Mouse (Mus musculus) right cerebral cortex, postnatal 14 days (tissue): ENCODE measurements around the gene Marcks.
A peak's percentile ranks its signal among the peaks of the same experiment; 100 is the strongest.

ENCODE experiments used
- DNase-seq: peaks from one replicate; pipeline ENCODE4 v3.0.0; 2022

The Marcks gene

GRCm38 (mm10) chr10:37138778-37139442 lies at the start of gene Marcks:
Gene Marcks (minus strand): TSS chr10:37138920.
- DNase-seq, result peak; percentile 86

GRCm38 (mm10) chr10:37177071-37177470 lies 38.4 kb upstream of the Marcks start:
- DNase-seq, result no peak

- no peak for DNase-seq
Measured at GRCm38 (mm10) chr10:37172416-37172950, 33.8 kb upstream of the Marcks start.

- DNase-seq, result no peak
Measured at GRCm38 (mm10) chr10:37171711-37172415, 33.1 kb upstream of the Marcks start.

GRCm38 (mm10) chr10:37170878-37171277 lies 32.2 kb upstream of the Marcks start:
- no peak for DNase-seq

- no peak for DNase-seq
Measured at GRCm38 (mm10) chr10:37170466-37170865, 31.7 kb upstream of the Marcks start.

- DNase-seq, result no peak
Measured at GRCm38 (mm10) chr10:37167527-37167926, 28.8 kb upstream of the Marcks start.

- no peak for DNase-seq
Measured at GRCm38 (mm10) chr10:37159731-37160130, 21.0 kb upstream of the Marcks start.

GRCm38 (mm10) chr10:37157156-37157555 lies 18.4 kb upstream of the Marcks start:
- no peak for DNase-seq

GRCm38 (mm10) chr10:37155131-37155530 lies 16.4 kb upstream of the Marcks start:
- no peak for DNase-seq

GRCm38 (mm10) chr10:37151539-37152271 lies 13.0 kb upstream of the Marcks start:
- no peak for DNase-seq

- DNase-seq, result no peak
Measured at GRCm38 (mm10) chr10:37148016-37148415, 9.3 kb upstream of the Marcks start.

GRCm38 (mm10) chr10:37145456-37145855 lies 6.7 kb upstream of the Marcks start:
- no peak for DNase-seq

- DNase-seq, result no peak
Measured at GRCm38 (mm10) chr10:37141621-37142020, 2.9 kb upstream of the Marcks start.

GRCm38 (mm10) chr10:37140736-37141451 lies 2.2 kb upstream of the Marcks start:
- DNase-seq, result peak; percentile 91

- DNase-seq, result no peak
Measured at GRCm38 (mm10) chr10:37140166-37140735, 1.5 kb upstream of the Marcks start.

- DNase-seq, result no peak
Measured at GRCm38 (mm10) chr10:37139443-37140165, 884 bp upstream of the Marcks start.

- DNase-seq, result peak; percentile 33
Measured at GRCm38 (mm10) chr10:37138311-37138731, 399 bp downstream of the Marcks start.

- DNase-seq, result peak; percentile 60
Measured at GRCm38 (mm10) chr10:37137531-37138310, 999 bp downstream of the Marcks start.

GRCm38 (mm10) chr10:37136981-37137518 lies 1.7 kb downstream of the Marcks start:
- DNase-seq, result peak; percentile 92
